Mouse (Mus musculus) cerebellum, postnatal 4 days (tissue): ENCODE measurements around the gene Pde3b.
"Not testable (repeated sequence)": the region's sequence is repeated elsewhere in the genome, so short reads cannot be mapped to it uniquely, and the experiment has no call there.

Experiments
- DNase-seq, 2 experiments: peaks; one replicate each; pipeline ENCODE4 v3.0.0; 2022; ENCODE audit warnings: low spot score in 2 of 2, mixed read lengths in 1 of 2

Gene Pde3b

GRCm38 (mm10) chr7:114414421-114415335 lies at the start of gene Pde3b:
TSS of gene Pde3b (plus strand) at chr7:114415281.
- peak; percentile 32 to 76 for DNase-seq

DNA sequence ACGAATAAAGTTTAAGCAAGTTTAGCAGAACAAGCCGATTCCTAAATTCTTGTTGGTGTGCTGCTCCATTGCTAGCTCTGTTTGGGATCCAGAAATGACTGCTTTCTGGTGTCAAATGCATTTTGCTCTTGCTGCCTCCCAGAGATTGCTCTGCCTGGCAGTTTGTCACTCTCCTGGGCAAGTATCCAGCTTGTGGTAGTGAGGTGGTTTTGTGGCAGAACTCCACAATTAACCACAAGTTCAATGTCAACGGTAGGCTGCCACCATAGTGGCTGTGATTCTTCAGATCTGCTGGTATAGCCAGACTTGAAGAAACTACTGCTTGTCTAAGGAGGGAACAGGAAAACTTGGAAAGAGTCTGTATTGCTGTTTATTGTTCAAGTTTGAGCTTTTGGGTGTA lies 13.0 kb upstream of the Pde3b start:
- peak in 1 of 2 experiments; percentile 20 for DNase-seq

DNA sequence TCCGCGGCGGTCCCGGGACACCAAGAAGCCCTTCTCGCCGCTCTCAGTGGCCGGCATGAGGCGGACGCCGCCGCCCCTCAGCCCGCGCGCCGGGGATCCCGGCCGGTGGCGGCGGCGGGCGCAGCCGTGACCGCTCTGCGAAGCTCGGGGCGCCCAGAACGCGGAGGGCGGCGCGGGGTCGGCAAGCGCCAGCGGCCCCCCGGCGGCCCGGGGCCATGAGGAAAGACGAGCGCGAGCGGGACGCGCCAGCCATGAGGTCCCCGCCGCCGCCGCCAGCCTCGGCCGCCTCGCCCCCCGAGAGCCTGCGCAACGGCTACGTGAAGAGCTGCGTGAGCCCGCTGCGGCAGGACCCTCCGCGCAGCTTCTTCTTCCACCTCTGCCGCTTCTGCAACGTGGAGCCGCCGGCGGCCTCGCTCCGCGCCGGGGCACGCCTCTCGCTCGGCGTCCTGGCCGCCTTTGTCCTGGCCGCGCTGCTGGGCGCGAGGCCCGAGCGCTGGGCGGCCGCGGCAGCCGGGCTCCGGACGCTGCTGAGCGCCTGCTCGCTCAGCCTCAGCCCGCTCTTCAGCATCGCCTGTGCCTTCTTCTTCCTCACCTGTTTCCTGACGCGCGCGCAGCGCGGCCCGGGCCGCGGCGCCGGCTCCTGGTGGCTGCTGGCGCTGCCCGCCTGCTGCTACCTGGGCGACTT lies 397 bp downstream of the Pde3b start:
- DNase-seq = peak; percentile 30 to 59

DNA sequence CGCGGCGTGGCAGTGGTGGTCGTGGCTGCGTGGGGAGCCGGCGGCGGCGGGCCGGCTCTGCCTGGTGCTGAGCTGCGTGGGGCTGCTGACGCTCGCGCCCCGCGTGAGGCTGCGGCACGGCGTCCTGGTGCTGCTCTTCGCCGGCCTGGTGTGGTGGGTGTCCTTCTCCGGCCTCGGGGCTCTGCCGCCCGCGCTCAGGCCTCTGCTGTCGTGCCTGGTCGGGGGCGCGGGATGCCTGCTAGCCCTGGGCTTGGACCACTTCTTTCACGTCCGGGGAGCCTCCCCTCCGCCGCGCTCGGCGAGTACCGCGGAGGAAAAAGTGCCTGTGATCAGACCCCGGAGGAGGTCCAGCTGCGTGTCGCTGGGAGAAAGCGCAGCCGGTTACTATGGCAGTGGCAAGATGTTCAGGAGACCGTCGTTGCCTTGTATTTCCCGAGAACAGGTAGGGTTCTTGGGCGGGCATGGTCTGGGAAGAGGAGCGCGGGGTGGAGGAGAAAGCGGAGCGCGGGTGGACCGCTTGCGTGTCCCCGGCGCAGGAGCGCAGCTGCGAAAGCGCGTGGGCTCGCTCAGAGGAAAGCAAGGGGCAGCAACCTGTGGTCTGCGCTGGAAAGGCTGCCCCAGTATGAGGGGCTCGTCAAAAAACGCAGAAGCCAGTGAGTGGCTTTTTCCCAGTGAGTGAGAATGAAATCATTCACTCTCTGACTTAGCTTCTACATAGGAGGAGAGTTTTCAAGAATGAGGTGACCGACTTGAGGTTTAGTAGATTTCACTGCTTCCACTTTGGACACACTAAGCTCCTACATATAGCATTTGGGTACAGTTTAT lies 1.2 kb downstream of the Pde3b start:
- peak; percentile 30 to 41 for DNase-seq

- not testable (repeated sequence) for DNase-seq
These were observed 4.2 kb downstream of the Pde3b start for GRCm38 (mm10) chr7:114419331-114419730.

DNA sequence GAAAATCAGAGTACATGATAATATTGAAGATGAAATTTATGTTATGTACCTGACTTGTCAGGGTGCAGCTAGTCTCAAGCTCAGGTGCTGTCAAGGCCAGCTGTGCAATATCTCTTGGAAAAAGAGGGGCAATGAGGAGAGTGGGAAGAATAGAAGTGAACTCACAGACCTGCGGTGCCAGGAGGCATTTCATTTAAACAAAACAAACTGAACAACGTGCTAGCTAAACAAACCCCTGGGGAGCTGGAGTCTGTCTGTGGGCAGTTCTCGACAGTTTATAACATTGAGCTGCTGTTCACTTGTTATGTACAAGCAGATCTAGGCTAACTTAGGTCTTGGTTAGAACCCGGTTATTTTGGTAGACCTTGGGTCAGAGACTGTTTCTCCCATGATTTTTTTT lies 5.8 kb downstream of the Pde3b start:
- no peak for DNase-seq

GRCm38 (mm10) chr7:114422224-114422623 lies 7.1 kb downstream of the Pde3b start:
- DNase-seq = no peak

DNA sequence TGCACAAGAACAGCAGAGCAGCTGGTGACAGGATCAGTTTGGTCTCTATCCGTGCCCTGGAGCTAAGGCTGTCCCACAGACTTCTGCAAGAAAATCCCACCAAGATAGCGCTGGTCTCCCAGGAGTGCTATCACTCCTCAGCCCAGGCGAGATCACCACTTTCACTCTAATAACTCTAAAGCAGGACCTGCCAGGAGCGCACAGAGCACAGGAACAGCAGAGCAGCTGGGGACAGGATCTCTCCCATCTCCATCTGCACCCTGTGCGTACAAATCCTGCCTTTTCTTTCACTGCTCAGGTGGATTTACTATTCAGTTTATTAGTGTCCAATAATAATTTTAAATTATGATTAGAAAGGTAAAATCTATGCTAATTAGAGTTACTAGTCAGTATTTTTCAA lies 14.7 kb downstream of the Pde3b start:
- DNase-seq = no peak

- no peak for DNase-seq
These were observed 16.9 kb downstream of the Pde3b start for GRCm38 (mm10) chr7:114431966-114432365.

GRCm38 (mm10) chr7:114439726-114440125 lies 24.6 kb downstream of the Pde3b start:
- no peak for DNase-seq

- DNase-seq = no peak
These were observed 25.4 kb downstream of the Pde3b start for GRCm38 (mm10) chr7:114440494-114440893.

GRCm38 (mm10) chr7:114452876-114453275 lies 37.8 kb downstream of the Pde3b start:
- no peak for DNase-seq

DNA sequence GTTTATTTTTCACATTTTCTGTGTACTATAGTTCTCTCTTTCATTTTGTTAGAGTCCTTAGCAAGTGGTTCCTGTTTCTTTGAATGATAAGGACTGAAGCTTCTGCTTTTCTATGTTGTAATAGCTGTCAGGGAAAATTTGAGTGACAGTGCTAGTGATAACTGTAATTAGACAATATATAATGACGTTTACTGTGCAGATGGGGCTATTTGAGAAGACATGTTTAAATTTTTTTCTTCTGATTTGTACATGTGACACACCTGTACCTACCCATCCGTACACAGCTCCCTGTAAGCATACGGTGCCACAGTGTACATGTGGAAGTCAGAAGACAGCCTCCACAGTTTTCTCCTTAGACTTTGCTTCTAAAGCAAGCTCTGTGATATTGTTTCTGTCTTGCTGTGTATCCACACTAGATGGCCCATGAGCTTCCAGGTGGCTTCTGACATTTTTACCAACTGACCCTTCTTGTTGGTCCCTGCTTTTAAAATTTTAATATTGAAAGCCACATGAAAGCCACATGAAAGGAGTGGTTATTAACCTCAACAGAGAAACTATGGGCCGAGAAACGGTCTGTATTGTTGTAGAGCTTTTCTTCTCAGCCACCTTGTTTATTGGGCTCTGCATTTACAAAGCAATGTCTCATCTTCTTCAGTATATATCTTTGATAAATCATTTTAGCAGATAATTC lies 38.4 kb downstream of the Pde3b start:
- no peak for DNase-seq

DNA sequence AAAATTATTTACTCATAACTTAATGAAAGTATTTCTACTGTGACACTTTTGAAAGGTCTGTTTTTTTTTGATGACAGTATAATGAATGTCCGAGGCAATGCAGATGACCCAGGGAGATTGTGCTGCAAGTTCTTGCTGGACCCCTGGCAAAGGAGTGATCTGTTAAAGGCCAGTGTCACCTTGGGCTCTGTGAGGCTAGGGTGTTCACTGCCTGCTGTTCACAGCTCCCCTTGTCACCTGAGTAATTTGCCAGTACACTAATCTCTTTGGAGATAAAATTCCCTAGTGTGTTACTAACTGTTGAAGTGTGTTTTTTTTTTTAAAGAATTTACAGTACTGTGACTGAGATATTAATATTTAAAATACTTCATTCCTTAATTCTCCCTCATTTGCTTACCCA lies 39.8 kb downstream of the Pde3b start:
- no peak for DNase-seq

DNA sequence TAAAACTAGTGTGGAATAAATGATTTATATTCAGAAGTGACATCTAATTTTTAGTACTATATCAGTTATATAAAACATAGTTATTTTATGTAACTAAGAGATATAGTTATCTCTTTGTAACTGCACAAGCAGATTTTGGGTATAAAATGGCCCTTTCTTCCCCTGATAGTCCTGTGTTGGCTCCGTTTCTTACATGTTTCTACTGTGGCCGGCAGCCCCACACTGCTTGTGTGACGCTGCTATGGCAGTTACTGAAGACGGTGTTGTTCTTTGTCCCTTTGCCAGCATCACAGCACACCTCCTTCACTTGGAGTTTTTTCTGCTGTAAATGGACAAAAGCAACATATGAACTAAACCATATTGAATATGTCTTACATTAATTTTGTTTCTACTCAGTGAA lies 41.8 kb downstream of the Pde3b start:
- no peak for DNase-seq

- DNase-seq = no peak
These were observed 44.8 kb downstream of the Pde3b start for GRCm38 (mm10) chr7:114459909-114460308.

DNA sequence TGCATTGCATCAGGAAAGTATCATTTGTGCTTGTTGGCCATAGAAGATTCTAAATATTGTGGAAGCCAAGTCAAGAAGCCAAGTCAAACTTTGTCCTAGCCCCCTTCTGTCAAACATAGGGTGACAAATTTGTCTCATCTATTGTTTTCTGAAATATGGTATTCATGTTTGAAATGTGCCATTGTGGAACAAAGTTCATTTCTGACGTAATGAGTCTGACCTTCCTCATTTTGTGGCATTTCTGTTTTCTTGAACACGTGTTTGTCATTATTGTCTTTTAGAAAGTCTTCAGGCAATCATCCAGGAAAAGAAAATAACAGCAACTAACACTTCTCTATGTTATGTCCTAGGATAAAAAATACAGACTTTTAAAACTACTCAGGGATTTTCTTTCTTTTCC lies 46.6 kb downstream of the Pde3b start:
- no peak for DNase-seq

- no peak for DNase-seq
These were observed 51.3 kb downstream of the Pde3b start for GRCm38 (mm10) chr7:114466358-114466757.

DNA sequence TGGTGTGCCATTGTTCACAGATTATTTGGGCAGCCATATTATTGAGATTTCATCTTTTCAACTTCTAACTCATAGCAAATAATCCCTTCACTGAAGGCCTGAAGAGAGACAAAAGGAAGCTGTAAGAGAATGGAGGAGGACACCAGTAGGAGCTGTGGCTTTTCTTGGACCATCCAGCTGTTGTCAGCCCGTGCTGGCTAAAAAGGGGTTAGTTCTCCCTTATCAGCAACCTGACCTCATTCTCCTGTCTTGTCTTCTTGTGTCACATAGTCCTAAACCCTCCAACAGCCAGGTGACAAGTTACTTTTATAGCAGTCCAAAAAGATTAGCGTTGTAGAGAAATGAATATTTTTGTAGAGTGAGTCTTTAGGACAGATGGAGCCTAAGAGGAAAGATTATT lies 57.4 kb downstream of the Pde3b start:
- no peak for DNase-seq

- no peak for DNase-seq
These were observed 59.8 kb downstream of the Pde3b start for GRCm38 (mm10) chr7:114474889-114475288.

DNA sequence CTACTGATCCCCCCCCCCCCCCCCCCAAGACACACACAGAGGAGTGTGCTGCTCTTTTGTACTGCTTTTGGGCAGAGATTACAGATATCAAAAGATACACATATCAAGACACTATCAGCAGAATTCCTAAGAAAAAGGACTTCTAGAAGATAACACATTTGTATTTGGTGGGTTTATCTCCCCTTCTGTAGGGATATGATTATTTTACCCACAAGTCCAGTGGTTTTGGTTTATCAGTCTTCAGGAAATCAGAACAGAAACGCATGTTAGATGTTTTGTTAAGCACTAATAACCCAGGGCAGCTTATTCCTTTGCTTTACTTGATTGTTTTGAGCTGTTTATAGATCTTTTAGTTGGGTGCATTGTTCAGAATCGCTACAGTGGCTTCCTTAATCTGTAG lies 62.8 kb downstream of the Pde3b start:
- no peak for DNase-seq

DNA sequence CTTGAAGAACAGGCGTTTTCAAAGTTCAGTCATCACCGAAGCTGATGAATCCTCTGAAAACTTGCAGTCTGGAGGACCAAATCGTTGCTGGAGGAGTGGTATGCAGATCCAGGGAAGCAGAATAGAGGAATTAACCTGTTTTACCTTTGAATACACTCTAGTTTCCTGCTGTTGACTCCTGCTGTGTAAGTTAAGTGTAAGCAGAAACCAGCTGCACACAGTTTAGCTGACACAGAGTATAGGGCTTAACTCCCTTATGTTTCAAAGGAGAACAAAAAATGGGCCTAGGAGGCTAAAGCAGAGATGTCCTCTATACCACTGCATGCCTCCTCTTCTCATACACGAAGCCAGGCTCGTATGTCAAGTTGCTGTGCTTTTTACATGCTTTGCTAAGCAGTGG lies 63.8 kb downstream of the Pde3b start:
- DNase-seq = no peak
